29 mouse cellular contexts compared by ENCODE assay signal in the genomic region with DNA sequence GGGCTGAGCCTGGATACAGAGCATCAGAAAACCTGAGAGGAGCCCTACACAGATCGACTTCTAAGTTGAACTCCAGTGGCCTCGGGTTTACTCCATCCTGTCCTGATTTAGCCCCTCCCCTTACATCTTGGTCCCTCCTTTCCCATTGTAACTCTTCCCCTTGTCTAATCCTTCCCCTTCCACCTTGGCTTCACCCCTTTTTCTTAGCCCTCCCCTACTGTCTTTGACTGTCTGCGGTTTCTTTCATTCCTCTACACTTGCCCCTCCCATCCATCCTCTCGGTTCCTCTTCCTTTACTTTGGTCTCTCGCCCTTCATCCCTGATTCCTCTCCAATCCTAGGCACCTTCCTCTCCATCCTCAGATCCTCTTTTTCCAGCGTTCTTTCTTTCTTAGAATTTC. TPM values are rescaled to one million over a fixed set of nuclear protein-coding genes. Genes with fewer than 3 reads are reported as not detected.
"Had no signal": no experiment of that assay in that cellular context is flagged by ENCODE, and none has a peak within 500 bp of the region (broad histone marks: within the 10 kb centered on the region; RNA-seq: fewer than 3 reads in every experiment).

No protein-coding gene starts in this region.

- H3K9me3 ChIP-seq: intestine, embryonic 15.5 days; kidney, embryonic 15.5 days; limb, embryonic 10.5 days; limb, embryonic 13.5 days; liver, embryonic 12.5 days; liver, embryonic 15.5 days; lung, embryonic 15.5 days; megakaryocyte, embryonic 14.5 days; midbrain, embryonic 12.5 days; midbrain, embryonic 15.5 days; neural tube, embryonic 15.5 days; stomach, embryonic 15.5 days had no signal

- DNase-seq: kidney, adult 11 months; kidney, adult 8-10 months; kidney, postnatal 10 days; kidney, postnatal 36 days; layer of hippocampus, adult 9-11 months; layer of hippocampus, postnatal 36 days; liver; lung, adult 18-20 months; lung, postnatal 14 days; lung, postnatal 4 days; right cerebral cortex, adult 18-20 months; right cerebral cortex, postnatal 25 days; spleen, adult 18-20 months; thymus, postnatal 25 days had no signal

- H3K9ac ChIP-seq: intestine, embryonic 15.5 days; kidney, embryonic 15.5 days; limb, embryonic 13.5 days; liver, embryonic 12.5 days; liver, embryonic 15.5 days; lung, embryonic 15.5 days; midbrain, embryonic 12.5 days; midbrain, embryonic 15.5 days; neural tube, embryonic 15.5 days; stomach, embryonic 15.5 days had no signal

- H3K4me2 ChIP-seq: intestine, embryonic 15.5 days; kidney, embryonic 15.5 days; limb, embryonic 13.5 days; liver, embryonic 12.5 days; liver, embryonic 15.5 days; lung, embryonic 15.5 days; midbrain, embryonic 12.5 days; midbrain, embryonic 15.5 days; neural tube, embryonic 15.5 days; stomach, embryonic 15.5 days had no signal

- H3K27ac ChIP-seq: intestine, embryonic 15.5 days; kidney, embryonic 15.5 days; left cerebral cortex, adult 2 months; limb, embryonic 10.5 days; limb, embryonic 13.5 days; liver, embryonic 12.5 days; liver, embryonic 15.5 days; lung, embryonic 15.5 days; midbrain, embryonic 12.5 days; midbrain, embryonic 15.5 days; neural tube, embryonic 15.5 days; stomach, embryonic 15.5 days had no signal

- H3K4me3 ChIP-seq: intestine, embryonic 15.5 days; kidney, embryonic 15.5 days; left cerebral cortex, adult 2 months; limb, embryonic 10.5 days; limb, embryonic 13.5 days; liver, embryonic 12.5 days; liver, embryonic 15.5 days; lung, embryonic 15.5 days; megakaryocyte, embryonic 14.5 days; midbrain, embryonic 12.5 days; midbrain, embryonic 15.5 days; myocyte; neural tube, embryonic 15.5 days; stomach, embryonic 15.5 days had no signal

- H3K36me3 ChIP-seq: intestine, embryonic 15.5 days; kidney, embryonic 15.5 days; limb, embryonic 10.5 days; limb, embryonic 13.5 days; liver, embryonic 12.5 days; liver, embryonic 15.5 days; lung, embryonic 15.5 days; stomach, embryonic 15.5 days had no signal

- ATAC-seq: intestine, embryonic 15.5 days; liver, embryonic 12.5 days; midbrain, embryonic 15.5 days had no signal

- H3K4me1 ChIP-seq: liver, embryonic 12.5 days; liver, embryonic 15.5 days; lung, embryonic 15.5 days; stomach, embryonic 15.5 days had no signal

RNA-seq across cellular contexts. Expression of gene Ncan, which starts 6.2 kb away (rescaled TPM):
- polyA plus RNA-seq: liver, embryonic 12.5 days; myocyte had no signal

RNA-seq across cellular contexts. Expression of gene Mef2b, which starts 25.0 kb away (rescaled TPM):
- total RNA-seq: left cerebral cortex, postnatal 14 days had no signal
- polyA plus RNA-seq: liver, embryonic 15.5 days had no signal
